Mouse (Mus musculus): ENCODE data around the gene Ralb. TPM values are rescaled to one million over a fixed set of nuclear protein-coding genes. Genes with fewer than 3 reads are reported as not detected.

Ralb gene
- polyA plus RNA-seq, 1 experiment = 31.1 TPM

DNA sequence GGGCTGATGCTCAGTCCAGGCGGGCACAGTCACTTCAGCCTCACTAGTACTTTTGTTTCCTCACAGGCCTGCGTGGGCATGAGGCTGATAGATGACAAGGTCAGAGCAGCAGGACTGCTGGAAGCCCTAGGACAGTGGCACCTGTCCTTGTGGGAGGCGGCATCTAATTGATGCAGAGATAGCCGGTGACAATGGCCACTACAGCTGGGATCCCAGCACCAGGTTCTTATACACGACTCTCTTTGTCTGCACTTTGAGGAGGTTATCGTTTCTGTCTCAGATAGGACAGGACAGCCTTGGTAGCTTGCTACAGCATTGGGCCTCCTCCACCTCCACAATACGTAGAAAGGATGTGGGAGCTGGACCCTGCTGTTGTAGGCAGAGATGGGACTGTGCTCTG lies 18.8 kb upstream of the Ralb start:
- TF ChIP-seq CTCF (IDR thresholded peaks at IDR 0.05; ENCODE audit: borderline replicate concordance, extremely low read depth, insufficient read depth, insufficient read length) = no peak
- TF ChIP-seq POLR2A (IDR thresholded peaks at IDR 0.05; ENCODE audit: borderline replicate concordance, extremely low read depth, insufficient read depth, insufficient read length, poor library complexity, severe bottlenecking) = no peak
- no peak for DNase-seq (ENCODE audit: low read depth)

DNA sequence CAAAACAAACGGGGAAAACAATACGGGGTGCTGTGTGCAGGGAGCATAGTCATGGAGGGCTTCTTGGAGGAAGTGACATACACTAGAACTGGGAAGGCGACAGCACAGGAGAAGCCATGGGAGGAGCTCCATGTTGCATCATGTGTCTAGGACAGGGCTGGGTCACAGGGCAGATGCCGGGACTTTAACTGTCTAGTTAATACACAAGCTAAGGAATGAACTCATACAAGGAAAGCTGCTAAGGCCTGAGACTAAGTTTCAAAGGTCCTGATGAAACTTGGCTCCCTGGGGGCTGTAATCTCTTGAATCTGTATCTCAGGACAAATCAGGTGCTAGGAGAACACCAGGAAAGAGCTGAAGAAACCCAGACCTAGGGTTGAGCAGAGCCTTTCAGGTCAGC lies 18.1 kb upstream of the Ralb start:
- no peak for DNase-seq (ENCODE audit: low read depth)

DNA sequence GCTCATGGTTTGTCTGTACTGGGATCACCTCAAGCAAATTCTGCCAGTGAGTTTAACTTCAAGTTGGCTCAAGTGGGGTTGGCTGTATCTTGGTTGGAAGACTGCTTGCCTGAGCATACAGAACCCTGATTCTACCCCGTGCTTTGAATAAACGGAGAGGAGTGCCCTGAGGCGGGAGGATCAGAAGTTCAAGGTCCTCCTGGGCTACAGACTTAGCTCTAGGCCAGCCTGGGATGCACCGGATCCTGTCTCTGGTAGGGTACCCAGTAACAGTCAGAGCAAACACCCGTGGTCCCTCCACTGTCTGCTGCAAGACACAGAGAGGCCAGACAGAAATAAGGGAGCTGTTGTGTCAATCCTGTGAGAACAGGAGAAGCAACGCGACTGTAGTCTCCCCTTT lies 17.1 kb upstream of the Ralb start:
- DNase-seq (ENCODE audit: low read depth) = no peak
- TF ChIP-seq POLR2A (IDR thresholded peaks at IDR 0.05; ENCODE audit: borderline replicate concordance, extremely low read depth, insufficient read depth, insufficient read length, poor library complexity, severe bottlenecking) (no peak), CTCF (IDR thresholded peaks at IDR 0.05; ENCODE audit: borderline replicate concordance, extremely low read depth, insufficient read depth, insufficient read length) (no peak)

More for the DNA sequence above, 18.1 kb upstream of the Ralb start:
- TF ChIP-seq POLR2A (IDR thresholded peaks at IDR 0.05; ENCODE audit: borderline replicate concordance, extremely low read depth, insufficient read depth, insufficient read length, poor library complexity, severe bottlenecking) (no peak), CTCF (IDR thresholded peaks at IDR 0.05; ENCODE audit: borderline replicate concordance, extremely low read depth, insufficient read depth, insufficient read length) (no peak)

DNA sequence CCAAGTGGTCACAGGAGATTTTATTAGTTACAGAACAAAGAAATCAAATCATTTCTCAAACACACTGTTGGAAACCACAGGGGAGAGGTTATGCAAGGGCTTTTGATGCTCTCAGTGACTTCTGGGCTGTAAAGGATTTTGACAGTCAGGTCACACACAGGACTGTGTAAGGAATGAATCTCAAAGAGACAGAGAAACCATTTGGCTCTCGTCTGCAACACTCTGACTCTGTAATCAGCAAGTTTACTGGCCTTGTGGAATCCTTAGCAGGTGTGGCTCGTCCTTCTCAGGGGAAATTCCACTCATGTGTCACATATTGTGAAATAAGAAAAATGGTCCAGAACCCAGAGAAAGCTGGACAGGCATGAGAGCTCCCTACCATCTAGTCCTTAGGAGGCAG lies 16.4 kb upstream of the Ralb start:
- TF ChIP-seq POLR2A (IDR thresholded peaks at IDR 0.05; ENCODE audit: borderline replicate concordance, extremely low read depth, insufficient read depth, insufficient read length, poor library complexity, severe bottlenecking) (no peak), CTCF (IDR thresholded peaks at IDR 0.05; ENCODE audit: borderline replicate concordance, extremely low read depth, insufficient read depth, insufficient read length) (no peak)

DNA sequence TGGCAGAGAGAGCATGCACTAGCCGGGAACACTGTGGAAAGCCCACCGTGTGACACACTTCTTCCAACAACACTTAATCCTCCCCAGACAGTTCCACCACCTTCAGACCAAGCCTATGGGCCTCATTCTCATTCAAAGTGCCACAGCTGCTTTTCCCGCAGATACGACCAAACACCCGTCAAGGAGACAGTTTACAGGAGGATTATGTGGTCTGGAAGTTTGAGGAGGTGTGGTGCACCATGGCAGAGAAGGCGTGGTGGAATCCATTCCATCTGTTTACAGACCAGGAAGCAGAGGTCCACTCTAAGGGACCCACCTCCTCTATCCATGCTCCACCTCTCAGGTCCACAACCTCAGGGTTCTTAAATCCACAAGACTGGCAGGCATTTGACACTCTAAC lies 14.7 kb upstream of the Ralb start:
- DNase-seq (ENCODE audit: low read depth) = no peak
- no peak for TF ChIP-seq CTCF (IDR thresholded peaks at IDR 0.05; ENCODE audit: borderline replicate concordance, extremely low read depth, insufficient read depth, insufficient read length)
- TF ChIP-seq POLR2A (IDR thresholded peaks at IDR 0.05; ENCODE audit: borderline replicate concordance, extremely low read depth, insufficient read depth, insufficient read length, poor library complexity, severe bottlenecking) = no peak

More for the DNA sequence above, 16.4 kb upstream of the Ralb start:
- DNase-seq (ENCODE audit: low read depth) = peak; percentile 27

DNA sequence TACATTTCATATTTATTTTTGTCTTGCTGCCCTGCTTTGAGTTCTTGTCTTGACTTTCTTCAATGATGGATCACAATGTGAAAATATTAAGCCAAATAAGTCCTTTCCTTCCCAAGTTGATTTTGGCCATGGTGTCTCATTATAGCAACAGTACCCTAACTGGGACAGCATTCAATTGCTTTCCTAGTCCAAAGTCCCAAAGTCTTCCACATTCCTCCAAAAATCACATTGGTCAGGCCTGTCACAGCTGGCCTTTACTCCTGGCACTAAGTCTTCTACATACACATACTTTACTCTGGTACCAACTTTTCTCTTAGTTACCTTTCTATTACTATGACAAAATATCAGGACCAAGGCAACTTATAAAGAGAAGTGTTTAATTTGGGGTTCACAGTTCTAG lies 14.2 kb upstream of the Ralb start:
- DNase-seq (ENCODE audit: low read depth) = no peak
- TF ChIP-seq POLR2A (IDR thresholded peaks at IDR 0.05; ENCODE audit: borderline replicate concordance, extremely low read depth, insufficient read depth, insufficient read length, poor library complexity, severe bottlenecking) (no peak), CTCF (IDR thresholded peaks at IDR 0.05; ENCODE audit: borderline replicate concordance, extremely low read depth, insufficient read depth, insufficient read length) (no peak)

DNA sequence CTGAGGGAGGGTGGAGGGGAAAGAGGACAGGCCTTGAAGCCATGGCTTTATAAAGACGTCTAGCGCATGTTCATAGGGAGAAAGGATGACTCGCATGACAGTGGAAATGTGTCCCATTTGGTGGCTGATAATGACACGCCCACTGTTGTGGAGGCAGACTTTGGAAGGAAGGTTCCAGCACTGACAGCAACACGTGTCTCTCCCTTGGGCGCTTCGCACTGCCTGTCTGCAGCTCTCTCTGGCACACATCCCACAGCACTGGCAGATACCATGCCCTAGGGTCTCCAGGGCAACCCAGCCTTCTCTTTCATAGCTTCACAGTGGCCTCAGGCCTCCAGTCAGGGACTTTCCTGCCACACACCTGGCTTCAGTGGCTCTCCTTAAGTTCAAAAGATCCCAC lies 13.5 kb upstream of the Ralb start:
- TF ChIP-seq POLR2A (IDR thresholded peaks at IDR 0.05; ENCODE audit: borderline replicate concordance, extremely low read depth, insufficient read depth, insufficient read length, poor library complexity, severe bottlenecking) (no peak), CTCF (IDR thresholded peaks at IDR 0.05; ENCODE audit: borderline replicate concordance, extremely low read depth, insufficient read depth, insufficient read length) (no peak)
- DNase-seq (ENCODE audit: low read depth) = peak; percentile 15

DNA sequence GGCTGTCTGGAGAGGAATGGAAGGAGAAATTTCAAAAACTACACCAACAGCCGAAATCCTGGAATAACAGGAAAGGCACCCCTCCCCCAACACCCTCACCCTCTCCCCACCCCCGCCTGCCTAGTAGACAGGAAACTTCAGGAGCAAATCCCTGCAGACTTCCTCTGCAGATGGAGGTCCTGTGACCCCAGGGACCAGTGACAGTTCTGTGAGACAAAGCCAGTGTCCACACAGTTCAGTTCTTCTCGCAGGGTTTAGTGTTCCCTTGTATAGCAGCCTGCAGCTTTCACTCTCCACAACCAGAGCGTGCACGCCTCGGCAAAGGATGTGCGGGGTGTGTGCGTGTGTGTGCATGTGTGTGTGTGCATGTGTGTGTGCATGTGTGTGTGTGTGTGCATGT lies 6.3 kb upstream of the Ralb start:
- TF ChIP-seq POLR2A (IDR thresholded peaks at IDR 0.05; ENCODE audit: borderline replicate concordance, extremely low read depth, insufficient read depth, insufficient read length, poor library complexity, severe bottlenecking) (no peak), CTCF (IDR thresholded peaks at IDR 0.05; ENCODE audit: borderline replicate concordance, extremely low read depth, insufficient read depth, insufficient read length) (no peak)
- DNase-seq (ENCODE audit: low read depth) = no peak

DNA sequence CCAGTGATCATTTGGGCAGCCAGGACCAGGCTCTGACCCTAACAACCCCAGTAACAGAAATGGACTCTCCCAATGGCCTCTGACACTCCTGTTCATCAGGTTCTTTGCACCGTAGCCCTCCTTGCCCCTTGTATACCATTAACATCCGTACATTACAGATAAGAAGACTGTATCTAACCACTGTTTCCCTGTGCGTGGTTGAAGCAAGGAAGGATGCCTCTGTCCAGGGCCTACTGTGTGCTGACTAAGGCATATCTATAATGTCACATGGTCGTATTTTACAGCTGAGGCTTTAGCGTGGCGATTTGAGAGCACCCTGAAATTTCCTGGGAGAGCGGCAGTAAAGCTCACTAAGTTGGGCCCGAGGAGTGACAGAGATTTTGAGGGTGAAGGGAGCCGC lies 5.8 kb upstream of the Ralb start:
- TF ChIP-seq CTCF (IDR thresholded peaks at IDR 0.05; ENCODE audit: borderline replicate concordance, extremely low read depth, insufficient read depth, insufficient read length) (no peak), POLR2A (IDR thresholded peaks at IDR 0.05; ENCODE audit: borderline replicate concordance, extremely low read depth, insufficient read depth, insufficient read length, poor library complexity, severe bottlenecking) (no peak)
- no peak for DNase-seq (ENCODE audit: low read depth)

DNA sequence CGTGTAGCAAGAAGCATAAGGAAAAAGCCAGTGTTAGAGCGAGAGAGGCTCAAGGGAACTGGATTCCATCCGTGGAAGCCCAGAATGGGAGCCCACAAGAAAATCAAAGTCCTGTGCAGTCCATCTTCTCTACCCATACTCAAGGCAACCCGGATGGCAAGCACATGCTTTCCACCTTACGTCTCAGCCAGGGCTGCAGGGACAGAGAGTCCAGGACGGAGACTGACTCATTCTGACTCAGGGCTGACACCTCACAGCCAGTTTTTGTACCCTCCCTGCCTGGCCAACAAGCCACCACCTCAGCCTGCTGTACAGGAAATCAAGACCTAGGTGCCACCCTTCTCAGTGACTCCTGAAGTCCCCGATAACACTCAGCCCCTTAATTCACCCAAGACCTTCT lies 4.9 kb upstream of the Ralb start:
- TF ChIP-seq CTCF (IDR thresholded peaks at IDR 0.05; ENCODE audit: borderline replicate concordance, extremely low read depth, insufficient read depth, insufficient read length) = no peak
- no peak for TF ChIP-seq POLR2A (IDR thresholded peaks at IDR 0.05; ENCODE audit: borderline replicate concordance, extremely low read depth, insufficient read depth, insufficient read length, poor library complexity, severe bottlenecking)
- no peak for DNase-seq (ENCODE audit: low read depth)

DNA sequence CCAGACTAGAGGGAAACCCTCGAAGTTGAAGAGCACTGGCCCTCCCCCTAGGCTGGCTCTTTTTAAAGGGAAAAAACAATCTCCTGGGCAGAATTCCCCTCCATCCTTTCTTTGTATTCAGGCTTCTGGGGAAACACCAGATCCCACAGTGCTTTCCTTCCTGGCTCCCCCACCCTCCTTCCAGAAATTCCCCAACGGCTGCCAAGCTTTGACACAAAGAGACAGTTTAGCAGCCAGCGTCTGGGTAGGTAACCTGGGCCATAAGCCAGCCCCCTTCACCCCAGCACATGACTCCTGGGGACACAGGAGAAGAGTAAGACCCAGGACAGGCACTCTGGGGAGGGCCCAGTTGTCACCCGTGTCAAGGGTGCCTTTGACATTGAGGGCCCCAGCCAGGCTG lies 4.0 kb upstream of the Ralb start:
- TF ChIP-seq POLR2A (IDR thresholded peaks at IDR 0.05; ENCODE audit: borderline replicate concordance, extremely low read depth, insufficient read depth, insufficient read length, poor library complexity, severe bottlenecking) = no peak
- no peak for TF ChIP-seq CTCF (IDR thresholded peaks at IDR 0.05; ENCODE audit: borderline replicate concordance, extremely low read depth, insufficient read depth, insufficient read length)
- DNase-seq (ENCODE audit: low read depth) = peak; percentile 74

DNA sequence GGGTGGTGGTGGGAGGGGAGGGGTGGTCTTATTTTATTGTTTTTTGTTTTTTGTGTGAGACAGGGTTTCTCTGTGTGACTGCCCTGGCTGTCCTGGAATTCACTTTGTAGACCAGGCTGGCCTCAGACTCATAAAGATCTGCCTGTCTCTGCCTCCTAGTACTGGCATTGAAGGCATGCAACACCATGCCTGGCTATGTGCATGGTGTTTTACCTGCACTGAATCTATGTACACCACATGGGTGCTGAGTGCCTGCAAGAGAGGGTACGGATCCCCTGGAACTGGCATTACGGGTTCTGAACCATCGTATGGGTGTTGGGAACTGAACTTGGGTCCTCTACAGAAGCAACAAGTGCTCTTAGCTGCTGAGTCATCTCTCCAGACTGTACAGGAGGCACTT lies 1.4 kb upstream of the Ralb start:
- TF ChIP-seq POLR2A (IDR thresholded peaks at IDR 0.05; ENCODE audit: borderline replicate concordance, extremely low read depth, insufficient read depth, insufficient read length, poor library complexity, severe bottlenecking) (no peak), CTCF (IDR thresholded peaks at IDR 0.05; ENCODE audit: borderline replicate concordance, extremely low read depth, insufficient read depth, insufficient read length) (no peak)
- no peak for DNase-seq (ENCODE audit: low read depth)

DNA sequence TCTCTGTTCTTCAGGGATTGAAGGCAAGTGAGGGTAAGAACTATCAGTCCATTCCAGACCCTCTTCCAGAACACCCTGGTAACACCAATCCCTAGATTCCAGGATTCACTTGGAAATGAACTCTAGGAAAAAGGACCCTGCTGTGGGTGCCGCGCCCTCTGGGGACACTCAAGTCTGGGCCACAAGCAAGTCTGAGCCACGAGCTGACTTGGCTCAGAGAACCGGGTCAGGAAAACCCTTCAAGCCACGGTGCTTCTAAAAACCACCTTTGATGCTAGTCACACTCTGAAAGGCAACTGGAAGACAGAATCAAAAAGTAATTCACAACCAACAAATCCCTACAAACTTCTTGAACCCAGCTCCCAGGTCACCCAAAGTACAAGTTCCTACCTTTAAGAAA lies 786 bp downstream of the Ralb start:
- no peak for DNase-seq (ENCODE audit: low read depth)
- no peak for TF ChIP-seq POLR2A (IDR thresholded peaks at IDR 0.05; ENCODE audit: borderline replicate concordance, extremely low read depth, insufficient read depth, insufficient read length, poor library complexity, severe bottlenecking)
- no peak for TF ChIP-seq CTCF (IDR thresholded peaks at IDR 0.05; ENCODE audit: borderline replicate concordance, extremely low read depth, insufficient read depth, insufficient read length)
